Mouse (Mus musculus) forebrain, embryonic 12.5 days (tissue): ENCODE data around the gene Plce1. TPM values are rescaled to one million over a fixed set of nuclear protein-coding genes. Genes with fewer than 3 reads are reported as not detected.

ENCODE experiments used
- ATAC-seq: fragments of 200-750 bp; cut with Nextera tagmentation; 2 replicates; pipeline ENCODE4 v1.8.0; 2017; ENCODE audit warnings: moderate TSS enrichment; ENCODE audit not compliant: low FRiP score
- H3K27ac ChIP-seq: fragments of 300-500 bp; sonication (generic); 2 replicates; pipeline ENCODE4 v1.5.1; 2016; ENCODE audit warnings: mild to moderate bottlenecking
- H3K27me3 ChIP-seq: fragments of 300-500 bp; sonication (generic); 2 replicates; pipeline ENCODE4 v1.6.1; 2016; ENCODE audit warnings: mild to moderate bottlenecking
- H3K36me3 ChIP-seq: fragments of 300-500 bp; sonication (generic); replicated peaks from 2 replicates; pipeline ENCODE4 v1.6.1; 2016; ENCODE audit warnings: mild to moderate bottlenecking
- H3K4me1 ChIP-seq: fragments of 300-500 bp; sonication (generic); 2 replicates; pipeline ENCODE4 v1.6.1; 2016
- H3K4me2 ChIP-seq: fragments of 300-500 bp; sonication (generic); 2 replicates; pipeline ENCODE4 v1.6.1; 2016; ENCODE audit warnings: mild to moderate bottlenecking, moderate library complexity
- H3K4me3 ChIP-seq: fragments of 300-500 bp; sonication (generic); replicated peaks from 2 replicates; pipeline ENCODE4 v1.5.1; 2016; ENCODE audit warnings: mild to moderate bottlenecking
- H3K9ac ChIP-seq: fragments of 300-500 bp; sonication (generic); 2 replicates; pipeline ENCODE4 v1.6.1; 2016; ENCODE audit warnings: mild to moderate bottlenecking
- H3K9me3 ChIP-seq: fragments of 300-500 bp; sonication (generic); 2 replicates; pipeline ENCODE4 v1.6.1; 2016
- WGBS: fragments of 180-500 bp; shearing (Covaris S2); methylation state at CpG from one replicate; pipeline ENCODE4 v1.1.7; 2016; 5-methylcytosine and 5-hydroxymethylcytosine counted together
- polyA plus RNA-seq: library from polyadenylated mRNA; unstranded; fragments of >200 nt; fragmentation: Nextera tagmentation; extraction: Ambion mirVana; gene quantifications from 2 replicates; pipeline ENCODE4 v1.2.1, GENCODE M21; 2016

Gene Plce1
- polyA plus RNA-seq, 1 experiment from 2014 or later = 6.2 TPM

GRCm38 (mm10) chr19:38678655-38679054 lies 197.7 kb downstream of the Plce1 start:
- no peaks in the 10 kb centered on the region for H3K4me1 ChIP-seq
- H3K27me3 ChIP-seq = no peaks in the 10 kb centered on the region
- no peak overlapping the region for H3K4me3 ChIP-seq
- H3K9ac ChIP-seq = no peak overlapping the region
- no peaks in the 10 kb centered on the region for H3K36me3 ChIP-seq
- no peak for ATAC-seq
- H3K9me3 ChIP-seq = no peaks in the 10 kb centered on the region
- H3K4me2 ChIP-seq = no peak overlapping the region
- no peak overlapping the region for H3K27ac ChIP-seq
- WGBS = 94% methylated on average over 5 of the region's 5 CpGs

GRCm38 (mm10) chr19:38679520-38679919 lies 198.6 kb downstream of the Plce1 start:
- ATAC-seq = no peak
- Histone ChIP-seq H3K9ac (no peak overlapping the region), H3K4me3 (no peak overlapping the region), H3K27ac (no peak overlapping the region), H3K4me2 (no peak overlapping the region), H3K27me3 (no peaks in the 10 kb centered on the region), H3K36me3 (no peaks in the 10 kb centered on the region), H3K9me3 (no peaks in the 10 kb centered on the region), H3K4me1 (no peaks in the 10 kb centered on the region)
- WGBS = 95% methylated on average over 4 of the region's 4 CpGs

DNA sequence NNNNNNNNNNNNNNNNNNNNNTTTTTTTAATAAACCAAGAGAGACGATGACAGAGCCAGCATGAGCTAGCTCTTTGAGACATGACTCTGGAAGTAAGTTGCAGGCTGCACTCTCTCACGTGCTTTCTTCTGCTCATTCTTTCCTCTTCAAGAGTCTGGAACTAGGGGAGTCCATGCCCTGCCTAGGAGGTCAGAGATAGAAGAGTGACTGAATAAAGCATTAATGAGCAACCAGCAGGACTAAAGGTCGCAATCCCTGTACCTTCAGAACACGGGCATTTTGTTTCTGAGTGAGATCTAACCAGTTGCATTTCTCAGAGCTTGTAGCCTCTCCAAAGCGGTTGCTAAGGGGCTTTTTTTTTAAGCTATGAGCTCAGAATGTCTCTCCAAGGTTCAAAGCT lies 206.4 kb downstream of the Plce1 start:
- no peak for ATAC-seq
- 64% methylated on average over 5 of the region's 5 CpGs for WGBS

DNA sequence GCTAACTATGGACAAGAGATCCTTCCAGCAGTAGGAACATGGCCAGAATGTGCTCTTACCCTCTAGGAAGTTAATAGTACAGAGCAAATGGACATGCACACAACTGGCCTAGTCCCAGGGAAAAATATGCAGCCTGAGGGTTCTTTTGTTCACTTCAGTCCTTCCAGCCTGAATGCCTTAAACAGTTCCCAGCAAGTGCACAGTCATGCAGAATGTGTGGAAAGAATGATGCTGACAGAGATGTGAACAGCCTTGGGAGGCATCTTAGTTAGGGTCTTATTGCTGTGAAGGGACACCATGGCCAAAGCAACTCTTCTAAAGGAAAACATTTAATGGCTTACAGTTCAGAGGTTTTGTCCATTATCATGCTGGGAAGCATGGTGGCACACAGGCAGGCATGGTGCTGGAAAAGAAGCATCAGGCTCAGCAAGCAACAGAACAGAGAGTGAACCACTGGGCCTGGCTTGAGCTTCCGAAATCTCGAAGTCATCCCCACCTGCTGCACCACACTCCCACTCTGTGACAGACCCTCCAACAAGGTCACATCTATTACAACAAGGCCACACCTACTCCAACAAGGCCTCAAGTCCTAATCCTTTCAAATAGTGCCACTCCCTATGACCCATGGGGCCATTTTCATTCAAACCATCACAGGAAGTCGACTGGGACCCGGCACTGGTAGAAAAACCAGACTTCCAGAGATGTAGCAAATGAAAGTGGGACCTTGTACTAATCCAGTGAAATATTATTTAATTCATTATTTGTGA lies 208.0 kb downstream of the Plce1 start:
- H3K4me1 ChIP-seq = no peaks in the 10 kb centered on the region
- no peaks in the 10 kb centered on the region for H3K36me3 ChIP-seq
- H3K9ac ChIP-seq = no peak overlapping the region
- H3K27ac ChIP-seq = no peak overlapping the region
- no peak overlapping the region for H3K4me3 ChIP-seq
- 89% methylated on average over 4 of the region's 4 CpGs for WGBS
- ATAC-seq = no peak
- H3K9me3 ChIP-seq = no peaks in the 10 kb centered on the region
- no peaks in the 10 kb centered on the region for H3K27me3 ChIP-seq
- no peak overlapping the region for H3K4me2 ChIP-seq

More for the DNA sequence above, 206.4 kb downstream of the Plce1 start:
- Histone ChIP-seq H3K4me1 (no peaks in the 10 kb centered on the region), H3K9ac (no peak overlapping the region), H3K4me2 (no peak overlapping the region), H3K9me3 (no peaks in the 10 kb centered on the region), H3K4me3 (no peak overlapping the region), H3K36me3 (no peaks in the 10 kb centered on the region), H3K27me3 (no peaks in the 10 kb centered on the region), H3K27ac (no peak overlapping the region)

- H3K36me3 ChIP-seq = no peaks in the 10 kb centered on the region
- H3K4me3 ChIP-seq = no peak overlapping the region
- no peaks in the 10 kb centered on the region for H3K27me3 ChIP-seq
- no peak for ATAC-seq
- H3K4me1 ChIP-seq = no peaks in the 10 kb centered on the region
- no peak overlapping the region for H3K9ac ChIP-seq
- WGBS = 85% methylated on average over 2 of the region's 2 CpGs
- H3K9me3 ChIP-seq = no peaks in the 10 kb centered on the region
- no peak overlapping the region for H3K27ac ChIP-seq
- H3K4me2 ChIP-seq = no peak overlapping the region
Measured at GRCm38 (mm10) chr19:38690276-38690675, 209.4 kb downstream of the Plce1 start.

DNA sequence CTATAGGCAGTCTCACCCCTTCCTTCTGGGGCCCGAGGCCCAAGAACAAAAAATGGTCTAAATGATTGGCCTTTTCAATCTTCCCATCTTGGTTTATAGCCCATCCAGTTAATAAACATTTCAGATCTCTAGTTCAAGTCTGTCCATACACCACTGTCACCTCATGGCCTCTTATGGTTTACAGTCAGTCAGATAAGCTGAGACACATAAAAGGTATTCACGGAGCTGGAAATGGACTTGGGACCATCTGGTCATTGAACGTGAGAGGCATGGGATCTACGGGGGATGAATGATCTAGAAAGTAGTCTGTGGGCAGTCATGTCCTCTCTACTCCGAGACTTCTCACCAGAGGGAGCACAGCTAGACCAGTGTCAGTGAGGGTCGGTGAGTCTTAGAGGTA lies 210.6 kb downstream of the Plce1 start:
- H3K27me3 ChIP-seq = no peaks in the 10 kb centered on the region
- H3K4me3 ChIP-seq = no peak overlapping the region
- H3K4me1 ChIP-seq = no peaks in the 10 kb centered on the region
- 94% methylated on average over 6 of the region's 6 CpGs for WGBS
- no peaks in the 10 kb centered on the region for H3K36me3 ChIP-seq
- H3K27ac ChIP-seq = no peak overlapping the region
- ATAC-seq = no peak
- H3K9me3 ChIP-seq = no peaks in the 10 kb centered on the region
- H3K9ac ChIP-seq = no peak overlapping the region
- H3K4me2 ChIP-seq = no peak overlapping the region

- Histone ChIP-seq H3K4me1 (no peaks in the 10 kb centered on the region), H3K36me3 (no peaks in the 10 kb centered on the region), H3K27ac (no peak overlapping the region), H3K9ac (no peak overlapping the region), H3K4me2 (no peak overlapping the region), H3K9me3 (no peaks in the 10 kb centered on the region), H3K27me3 (no peaks in the 10 kb centered on the region), H3K4me3 (no peak overlapping the region)
- ATAC-seq = no peak
- WGBS = 55% methylated on average over 2 of the region's 2 CpGs
Measured at GRCm38 (mm10) chr19:38693331-38693730, 212.4 kb downstream of the Plce1 start.

GRCm38 (mm10) chr19:38693769-38694168 lies 212.9 kb downstream of the Plce1 start:
- Histone ChIP-seq H3K27ac (no peak overlapping the region), H3K4me1 (no peaks in the 10 kb centered on the region), H3K27me3 (no peaks in the 10 kb centered on the region), H3K9me3 (no peaks in the 10 kb centered on the region), H3K36me3 (no peaks in the 10 kb centered on the region), H3K4me3 (no peak overlapping the region), H3K4me2 (no peak overlapping the region), H3K9ac (no peak overlapping the region)
- WGBS = 83% methylated on average over 4 of the region's 4 CpGs
- ATAC-seq = no peak

- Histone ChIP-seq H3K36me3 (no peaks in the 10 kb centered on the region), H3K4me2 (no peak overlapping the region), H3K4me1 (no peaks in the 10 kb centered on the region), H3K27ac (no peak overlapping the region), H3K27me3 (no peaks in the 10 kb centered on the region), H3K4me3 (no peak overlapping the region), H3K9ac (no peak overlapping the region), H3K9me3 (no peaks in the 10 kb centered on the region)
- 92% methylated on average over 8 of the region's 8 CpGs for WGBS
- no peak for ATAC-seq
Measured at GRCm38 (mm10) chr19:38701776-38702175, 220.9 kb downstream of the Plce1 start.

DNA sequence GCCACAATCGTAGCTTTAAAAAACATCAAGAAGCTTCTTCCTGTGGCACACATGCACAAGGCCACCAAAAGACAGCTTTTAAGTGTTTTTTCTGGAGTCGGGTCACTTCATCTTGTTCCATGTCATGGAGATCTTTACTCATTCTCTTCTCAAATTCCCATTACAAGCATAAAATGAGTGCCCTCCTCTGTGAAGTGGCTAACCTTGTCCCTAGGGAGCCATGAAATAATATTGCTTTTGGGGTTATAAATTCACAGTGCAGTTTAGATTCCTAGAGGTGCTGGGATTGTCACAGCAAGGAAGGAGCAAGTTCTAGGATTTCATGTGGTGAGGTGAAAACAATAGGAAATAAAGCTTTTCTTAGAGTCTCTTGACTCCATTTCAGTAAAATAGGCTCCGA lies 223.8 kb downstream of the Plce1 start:
- Histone ChIP-seq H3K27ac (no peak overlapping the region), H3K27me3 (no peaks in the 10 kb centered on the region), H3K4me1 (no peaks in the 10 kb centered on the region), H3K9me3 (no peaks in the 10 kb centered on the region), H3K9ac (no peak overlapping the region), H3K4me2 (no peak overlapping the region), H3K4me3 (no peak overlapping the region), H3K36me3 (no peaks in the 10 kb centered on the region)
- no peak for ATAC-seq
- WGBS = 85% methylated on average over 3 of the region's 3 CpGs

- ATAC-seq = no peak
- 91% methylated on average over 11 of the region's 11 CpGs for WGBS
- no peak overlapping the region for H3K4me3 ChIP-seq
Measured at GRCm38 (mm10) chr19:38705244-38705643, 224.3 kb downstream of the Plce1 start.

GRCm38 (mm10) chr19:38706449-38706848 lies 225.5 kb downstream of the Plce1 start:
- no peaks in the 10 kb centered on the region for H3K36me3 ChIP-seq

More at GRCm38 (mm10) chr19:38705244-38705643, 224.3 kb downstream of the Plce1 start:
- no peak overlapping the region for H3K9ac ChIP-seq
- no peak overlapping the region for H3K27ac ChIP-seq
- no peaks in the 10 kb centered on the region for H3K9me3 ChIP-seq
- no peaks in the 10 kb centered on the region for H3K36me3 ChIP-seq
- no peaks in the 10 kb centered on the region for H3K4me1 ChIP-seq
- no peaks in the 10 kb centered on the region for H3K27me3 ChIP-seq
- H3K4me2 ChIP-seq = no peak overlapping the region

GRCm38 (mm10) chr19:38709376-38709775 lies 228.5 kb downstream of the Plce1 start:
- no peak overlapping the region for H3K4me2 ChIP-seq
- no peaks in the 10 kb centered on the region for H3K9me3 ChIP-seq
- ATAC-seq = no peak
- H3K9ac ChIP-seq = no peak overlapping the region
- H3K27me3 ChIP-seq = no peaks in the 10 kb centered on the region
- H3K27ac ChIP-seq = no peak overlapping the region
- H3K4me1 ChIP-seq = no peaks in the 10 kb centered on the region
- no peak overlapping the region for H3K4me3 ChIP-seq
- H3K36me3 ChIP-seq = no peaks in the 10 kb centered on the region
- WGBS = 86% methylated on average over 2 of the region's 2 CpGs

More at GRCm38 (mm10) chr19:38706449-38706848, 225.5 kb downstream of the Plce1 start:
- Histone ChIP-seq H3K27me3 (no peaks in the 10 kb centered on the region), H3K27ac (no peak overlapping the region), H3K4me2 (no peak overlapping the region), H3K4me3 (no peak overlapping the region), H3K9ac (no peak overlapping the region), H3K4me1 (no peaks in the 10 kb centered on the region), H3K9me3 (no peaks in the 10 kb centered on the region)
- ATAC-seq = no peak
- 90% methylated on average over 6 of the region's 6 CpGs for WGBS
